ENCODE assay signal across 8 mouse cellular contexts in the genomic region with DNA sequence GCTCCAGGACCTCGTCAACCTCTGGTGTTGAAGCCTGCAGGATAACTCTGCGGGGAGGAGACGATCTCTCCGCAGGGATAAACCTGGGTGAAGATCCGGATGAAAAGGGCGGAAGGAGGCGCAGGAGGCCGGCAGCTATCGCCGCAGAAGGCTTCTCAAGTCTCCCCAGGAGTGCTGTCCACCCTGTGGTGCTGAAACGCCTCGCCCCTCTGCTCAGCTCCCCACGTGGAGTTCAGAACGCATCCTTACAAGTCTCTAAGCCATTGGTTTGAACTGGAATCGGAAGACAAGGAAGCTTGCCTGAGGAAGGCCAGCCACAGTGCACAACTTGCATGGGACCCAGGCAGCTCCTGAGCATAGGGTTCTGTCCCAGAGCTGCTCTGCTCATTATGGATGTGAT. TPM values are rescaled to one million over a fixed set of nuclear protein-coding genes. Genes with fewer than 3 reads are reported as not detected.
DNase-seq lines count a peak whose midpoint lies in the region; ATAC-seq lines count a peak whose summit lies in the region.

No protein-coding gene starts in this region.

- H3K4me3 ChIP-seq in forebrain, embryonic 11.5 days (ENCODE audit: low read depth, low read length) = peak overlapping the region; percentile 5; the same call in 1 of the 2 replicates
- no peak overlapping the region for H3K4me3 ChIP-seq in liver, embryonic 15.5 days (replicated peaks)
- H3K4me3 ChIP-seq in neural tube, embryonic 14.5 days (ENCODE audit: low read depth, low read length) = no peak overlapping the region

- WGBS in forebrain, embryonic 11.5 days = 0% methylated on average over 15 of the region's 15 CpGs
- WGBS in liver, embryonic 15.5 days (ENCODE audit: insufficient replicate concordance) = under 1% methylated on average over 15 of the region's 15 CpGs
- WGBS in neural tube, embryonic 14.5 days = 2% methylated on average over 15 of the region's 15 CpGs

- no peak for ATAC-seq in forebrain, embryonic 11.5 days (replicated peaks; ENCODE audit: low FRiP score)
- ATAC-seq in liver, embryonic 15.5 days (ENCODE audit: insufficient read depth) = no peak
- no peak for ATAC-seq in neural tube, embryonic 14.5 days (ENCODE audit: low read depth)

- no peaks in the 10 kb centered on the region for H3K9me3 ChIP-seq in forebrain, embryonic 11.5 days (ENCODE audit: control insufficient read depth, low read length)
- no peaks in the 10 kb centered on the region for H3K9me3 ChIP-seq in liver, embryonic 15.5 days (replicated peaks)
- no peaks in the 10 kb centered on the region for H3K9me3 ChIP-seq in neural tube, embryonic 14.5 days (ENCODE audit: control insufficient read depth, low read length)

- no peaks in the 10 kb centered on the region for H3K27me3 ChIP-seq in forebrain, embryonic 11.5 days (ENCODE audit: control insufficient read depth, insufficient read depth, low read length)
- peaks cover 49% of the 10 kb centered on the region for H3K27me3 ChIP-seq in liver, embryonic 15.5 days
- no peaks in the 10 kb centered on the region for H3K27me3 ChIP-seq in neural tube, embryonic 14.5 days (ENCODE audit: control insufficient read depth, insufficient read depth, low read length)

- H3K4me1 ChIP-seq in forebrain, embryonic 11.5 days (replicated peaks; ENCODE audit: control insufficient read depth, insufficient read depth, low read length) = peaks cover 11% of the 10 kb centered on the region
- H3K4me1 ChIP-seq in liver, embryonic 15.5 days (replicated peaks) = peaks cover 5% of the 10 kb centered on the region; the same call in 1 of the 2 replicates
- peaks cover 4% of the 10 kb centered on the region; the same call in 1 of the 2 replicates for H3K4me1 ChIP-seq in neural tube, embryonic 14.5 days (ENCODE audit: control insufficient read depth, insufficient read depth, low read length)

- H3K36me3 ChIP-seq in forebrain, embryonic 11.5 days (ENCODE audit: control insufficient read depth, insufficient read depth, low read length) = no peaks in the 10 kb centered on the region
- H3K36me3 ChIP-seq in liver, embryonic 15.5 days (replicated peaks) = no peaks in the 10 kb centered on the region
- H3K36me3 ChIP-seq in neural tube, embryonic 14.5 days (ENCODE audit: control insufficient read depth, insufficient read depth, low read length) = no peaks in the 10 kb centered on the region

- no peak overlapping the region; the same call in 1 of the 2 replicates for H3K9ac ChIP-seq in forebrain, embryonic 11.5 days (ENCODE audit: low read length)
- H3K9ac ChIP-seq in liver, embryonic 15.5 days = no peak overlapping the region
- H3K9ac ChIP-seq in neural tube, embryonic 14.5 days (replicated peaks; ENCODE audit: low read depth, low read length) = no peak overlapping the region; the same call in 1 of the 2 replicates

- peak overlapping the region; percentile 39 for H3K4me2 ChIP-seq in forebrain, embryonic 11.5 days (ENCODE audit: low read depth, low read length, severe bottlenecking)
- peak overlapping the region; percentile 32; the same call in 1 of the 2 replicates for H3K4me2 ChIP-seq in liver, embryonic 15.5 days
- H3K4me2 ChIP-seq in neural tube, embryonic 14.5 days (ENCODE audit: low read depth, low read length) = peak overlapping the region; percentile 26; the same call in 1 of the 2 replicates

- H3K27ac ChIP-seq in forebrain, embryonic 11.5 days (ENCODE audit: low read depth, low read length) = no peak overlapping the region
- H3K27ac ChIP-seq in liver, embryonic 15.5 days (replicated peaks) = no peak overlapping the region
- H3K27ac ChIP-seq in neural tube, embryonic 14.5 days (ENCODE audit: low read depth, low read length) = no peak overlapping the region

- peak; percentile 16 for DNase-seq in 3134 (ENCODE audit: extremely low read depth, insufficient read length, low spot score)
- peak; percentile 83 for DNase-seq in WW6 (ENCODE audit: low read depth, low spot score)
- peak; percentile 84 for DNase-seq in forebrain, embryonic 11.5 days (ENCODE audit: low spot score)
- peak; percentile 24 for DNase-seq in induced T-regulatory cell, adult 2 months (ENCODE audit: low read depth)
- peak; percentile 20 to 30 for DNase-seq in urinary bladder, postnatal 36 days (ENCODE audit: low spot score in 2 of 2)
- DNase-seq in left cerebral cortex, adult 18-20 months (ENCODE audit: low spot score in 2 of 2) = no peak

RNA-seq across cellular contexts. Expression of a gene that starts 13.6 kb away (rescaled TPM):
- polyA plus RNA-seq in forebrain, embryonic 11.5 days (2014; fragmentation: Nextera tagmentation; extraction: Ambion mirVana) = 1.3 and 1.4 TPM in 2 replicates
- 0.16 and 0.50 TPM in 2 replicates for polyA plus RNA-seq in liver, embryonic 15.5 days (2015; fragmentation: Nextera tagmentation; extraction: Ambion mirVana)
- polyA plus RNA-seq in neural tube, embryonic 14.5 days (2014; fragmentation: Nextera tagmentation; extraction: Ambion mirVana) = 3.8 and 4.7 TPM in 2 replicates
- total RNA-seq in left cerebral cortex, adult 18-20 months (2021) = 10 to 100 TPM; 58.5 to 66.3 TPM

RNA-seq across cellular contexts. Expression of a gene that starts 27.8 kb away (rescaled TPM):
- 70.0 and 78.2 TPM in 2 replicates for polyA plus RNA-seq in forebrain, embryonic 11.5 days (2014; fragmentation: Nextera tagmentation; extraction: Ambion mirVana)
- 33.3 and 34.8 TPM in 2 replicates for polyA plus RNA-seq in liver, embryonic 15.5 days (2015; fragmentation: Nextera tagmentation; extraction: Ambion mirVana)
- polyA plus RNA-seq in neural tube, embryonic 14.5 days (2014; fragmentation: Nextera tagmentation; extraction: Ambion mirVana) = 70.9 and 86.2 TPM in 2 replicates
- total RNA-seq in left cerebral cortex, adult 18-20 months (2021) = 10 to 100 TPM; 32.0 to 32.8 TPM

Comparison
In these comparisons a context has a peak if more than half of its experiments do, and no peak if none do; other contexts are left out.
1. DNase-seq: peak in 3134 (single experiment), WW6 (single experiment), forebrain, embryonic 11.5 days (single experiment), induced T-regulatory cell, adult 2 months (single experiment) and urinary bladder, postnatal 36 days (2 of 2); none in left cerebral cortex, adult 18-20 months (0 of 2).
2. Peak in every context shown above with its lines, with median percentiles within 50 percentile points of each other: H3K4me2 ChIP-seq.